Mouse (Mus musculus): ENCODE results near the gene Tmem94. TPM values are rescaled to one million over a fixed set of nuclear protein-coding genes. Genes with fewer than 3 reads are reported as not detected.
A peak's percentile ranks its signal among the peaks of the same experiment; 100 is the strongest.

Gene Tmem94
- total and polyA plus RNA-seq, 3 experiments: 23.2 to 64.4 (median 38.9) TPM

DNA sequence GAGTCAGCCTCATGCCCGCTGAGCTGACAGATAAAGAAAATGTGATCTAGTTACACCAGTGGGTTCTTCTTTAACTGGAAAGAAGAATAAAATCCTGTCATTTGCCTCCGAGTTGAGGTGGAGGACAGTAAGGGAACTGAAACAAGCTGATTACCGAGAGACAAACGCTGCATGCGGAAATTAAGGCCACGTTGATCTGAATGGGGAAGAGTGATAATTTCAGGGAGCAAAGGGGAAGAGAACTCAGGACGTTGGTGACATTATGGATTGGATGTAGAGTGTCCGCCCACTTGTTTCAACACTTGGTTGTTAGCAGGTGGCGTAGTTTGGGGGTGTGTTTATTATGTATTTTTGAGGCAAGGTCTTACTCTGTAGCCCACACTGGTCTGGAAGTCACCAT is 22.3 kb upstream of the Tmem94 start (continued):
- TF ChIP-seq MEF2A (IDR thresholded peaks at IDR 0.05; ENCODE audit: extremely low read depth, insufficient replicate concordance, low read depth, low read length, poor library complexity, severe bottlenecking) (no peak), ETS1 (IDR thresholded peaks at IDR 0.05; ENCODE audit: low read depth, low read length) (no peak)

DNA sequence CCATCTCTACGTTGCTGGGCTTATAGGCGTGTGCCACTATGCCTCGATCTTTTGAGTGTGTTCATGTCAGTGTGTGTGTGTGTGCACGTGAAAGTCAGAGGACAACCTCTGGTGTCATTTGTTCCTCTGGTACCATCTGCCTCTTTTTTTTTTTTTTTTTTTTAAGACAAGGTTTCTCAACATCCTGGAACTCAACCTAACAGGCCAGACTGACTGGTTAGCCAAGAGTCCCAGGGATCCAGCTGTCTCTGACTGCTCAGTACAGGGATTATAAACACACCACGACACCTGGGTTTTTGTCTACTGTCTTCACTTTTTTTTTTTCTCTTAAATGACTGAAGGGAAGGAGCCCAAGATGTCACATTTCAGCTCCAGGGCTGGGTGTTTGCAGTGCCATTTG is 20.8 kb upstream of the Tmem94 start:
- peaks cover 0 to 6% of the 10 kb centered on the region in 2 experiments; a peak in 2 of 4 replicates for H3K36me3 ChIP-seq (ENCODE audit: control insufficient read depth in 1 of 2, insufficient read depth in 2 of 2, low read length in 2 of 2)
- peaks cover 6 to 23% of the 10 kb centered on the region in 2 experiments for H3K4me1 ChIP-seq (ENCODE audit: control insufficient read depth in 1 of 2, insufficient read depth in 2 of 2, low read length in 2 of 2)
- H3K79me2 ChIP-seq (ENCODE audit: control insufficient read depth, insufficient read depth, low read length, poor library complexity): no peaks in the 10 kb centered on the region
- H3K27me3 ChIP-seq (ENCODE audit: control insufficient read depth in 1 of 2, insufficient read depth in 2 of 2, low read length in 2 of 2): no peaks in the 10 kb centered on the region
- H3K9me3 ChIP-seq (replicated peaks; ENCODE audit: insufficient read depth, low read length): no peaks in the 10 kb centered on the region
- TF ChIP-seq POLR2AphosphoS2 (IDR thresholded peaks at IDR 0.05; ENCODE audit: low read length) (no peak), ZNF384 (IDR thresholded peaks at IDR 0.05; ENCODE audit: low read depth, low read length) (no peak), TAL1 (IDR thresholded peaks at IDR 0.05; ENCODE audit: low read length) (no peak), ZC3H11A (IDR thresholded peaks at IDR 0.05; ENCODE audit: low read depth, low read length) (no peak), TCF12 (IDR thresholded peaks at IDR 0.05; ENCODE audit: low read depth, low read length) (no peak), GABPA (IDR thresholded peaks at IDR 0.05; ENCODE audit: low read depth, low read length) (no peak), CTCF (IDR thresholded peaks at IDR 0.05 in 2 of 3, conservative IDR thresholded peaks at IDR 0.05 in 1 of 3; ENCODE audit: control insufficient read depth in 1 of 3, insufficient read depth in 1 of 3, low read depth in 2 of 3, low read length in 3 of 3, poor library complexity in 1 of 3, severe bottlenecking in 1 of 3) (no peak)
- DNase-seq (ENCODE audit: low read depth, low spot score): no peak
- H3K27ac ChIP-seq (ENCODE audit: control insufficient read depth, low read depth, low read length): no peak overlapping the region
- no peak overlapping the region for H3K9ac ChIP-seq (ENCODE audit: control insufficient read depth, low read depth, low read length, poor library complexity, severe bottlenecking)
- H3K4me3 ChIP-seq (ENCODE audit: control insufficient read depth in 1 of 2, insufficient read depth in 1 of 2, low read depth in 2 of 2, low read length in 2 of 2): no peak overlapping the region

DNA sequence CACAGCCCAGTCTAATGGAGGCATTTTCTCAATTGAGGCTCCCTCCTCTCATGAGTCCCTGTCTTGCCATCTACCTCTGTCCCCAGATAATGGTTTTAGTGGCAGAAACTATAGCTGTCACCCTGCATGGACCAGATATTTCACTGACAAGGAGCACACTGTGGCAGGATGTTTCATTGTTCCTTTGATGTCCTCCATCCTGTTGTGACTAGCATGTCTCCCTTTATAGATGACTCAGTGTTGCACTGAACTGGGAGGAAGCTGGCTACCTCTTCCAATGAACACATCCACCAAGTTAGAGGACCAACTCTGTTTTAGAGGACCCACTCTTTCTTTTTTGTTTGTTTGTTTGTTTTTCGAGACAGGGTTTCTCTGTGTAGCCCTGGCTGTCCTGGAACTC is 19.1 kb upstream of the Tmem94 start:
- H3K9me3 ChIP-seq (replicated peaks; ENCODE audit: insufficient read depth, low read length): no peaks in the 10 kb centered on the region
- no peak overlapping the region for H3K27ac ChIP-seq (ENCODE audit: control insufficient read depth, low read depth, low read length)
- DNase-seq (ENCODE audit: low read depth, low spot score): no peak
- TF ChIP-seq CTCF (IDR thresholded peaks at IDR 0.05 in 2 of 3, conservative IDR thresholded peaks at IDR 0.05 in 1 of 3; ENCODE audit: control insufficient read depth in 1 of 3, insufficient read depth in 1 of 3, low read depth in 2 of 3, low read length in 3 of 3, poor library complexity in 1 of 3, severe bottlenecking in 1 of 3): no peak
- TF ChIP-seq ELF1 (IDR thresholded peaks at IDR 0.05; ENCODE audit: low read depth, low read length): no peak
- no peak for TF ChIP-seq GATA1 (IDR thresholded peaks at IDR 0.05; ENCODE audit: low read depth, low read length)
- peaks cover 0 to 6% of the 10 kb centered on the region in 2 experiments; a peak in 2 of 4 replicates for H3K36me3 ChIP-seq (ENCODE audit: control insufficient read depth in 1 of 2, insufficient read depth in 2 of 2, low read length in 2 of 2)
- H3K4me1 ChIP-seq (ENCODE audit: control insufficient read depth in 1 of 2, insufficient read depth in 2 of 2, low read length in 2 of 2): peaks cover 6 to 23% of the 10 kb centered on the region in 2 experiments
- H3K27me3 ChIP-seq (ENCODE audit: control insufficient read depth in 1 of 2, insufficient read depth in 2 of 2, low read length in 2 of 2): no peaks in the 10 kb centered on the region
- no peak overlapping the region for H3K4me3 ChIP-seq (ENCODE audit: control insufficient read depth in 1 of 2, insufficient read depth in 1 of 2, low read depth in 2 of 2, low read length in 2 of 2)
- H3K9ac ChIP-seq (ENCODE audit: control insufficient read depth, low read depth, low read length, poor library complexity, severe bottlenecking): no peak overlapping the region
- H3K79me2 ChIP-seq (ENCODE audit: control insufficient read depth, insufficient read depth, low read length, poor library complexity): no peaks in the 10 kb centered on the region

DNA sequence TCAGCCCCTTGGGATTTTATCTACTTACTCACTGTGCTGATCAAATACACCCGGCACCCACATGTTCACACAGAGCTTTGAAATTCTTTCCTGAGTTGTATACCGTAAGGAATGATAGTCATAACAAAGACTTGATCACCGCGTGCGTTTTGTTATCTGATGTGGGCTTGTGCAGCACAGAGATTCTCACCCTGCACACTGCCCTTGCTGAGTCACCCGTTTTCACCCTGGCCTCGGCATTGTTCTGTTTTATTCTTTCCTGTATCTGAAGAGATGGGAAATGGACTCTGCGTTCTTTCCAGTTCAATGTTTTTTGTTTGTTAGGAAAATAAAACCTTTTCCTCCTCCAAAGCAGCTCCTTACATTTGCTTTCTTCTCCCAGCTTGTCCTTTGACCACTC is 18.5 kb upstream of the Tmem94 start:
- DNase-seq (ENCODE audit: low read depth, low spot score): peak; percentile 73

More for the DNA sequence above, 18.5 kb upstream of the Tmem94 start:
- no peaks in the 10 kb centered on the region for H3K79me2 ChIP-seq (ENCODE audit: control insufficient read depth, insufficient read depth, low read length, poor library complexity)
- no peaks in the 10 kb centered on the region for H3K9me3 ChIP-seq (replicated peaks; ENCODE audit: insufficient read depth, low read length)
- H3K27ac ChIP-seq (ENCODE audit: control insufficient read depth, low read depth, low read length): no peak overlapping the region
- H3K4me3 ChIP-seq (ENCODE audit: control insufficient read depth in 1 of 2, insufficient read depth in 1 of 2, low read depth in 2 of 2, low read length in 2 of 2): peak overlapping the region; percentile 19 to 49; a peak in 3 of 4 replicates
- H3K4me1 ChIP-seq (ENCODE audit: control insufficient read depth in 1 of 2, insufficient read depth in 2 of 2, low read length in 2 of 2): peaks cover 6 to 25% of the 10 kb centered on the region in 2 experiments
- no peaks in the 10 kb centered on the region for H3K27me3 ChIP-seq (ENCODE audit: control insufficient read depth in 1 of 2, insufficient read depth in 2 of 2, low read length in 2 of 2)
- H3K9ac ChIP-seq (ENCODE audit: control insufficient read depth, low read depth, low read length, poor library complexity, severe bottlenecking): peak overlapping the region; percentile 26; the same call in 1 of the 2 replicates
- peak; percentile 86 for TF ChIP-seq MYC (IDR thresholded peaks at IDR 0.05; ENCODE audit: low read depth, low read length)
- peak; percentile 50; the same call in 1 of the 2 replicates for TF ChIP-seq RCOR1 (IDR thresholded peaks at IDR 0.05; ENCODE audit: low read depth, low read length)
- no peak for TF ChIP-seq E2F4 (IDR thresholded peaks at IDR 0.05; ENCODE audit: borderline replicate concordance, low read depth, low read length)
- TF ChIP-seq GATA1 (IDR thresholded peaks at IDR 0.05; ENCODE audit: low read depth, low read length): peak; percentile 91
- TF ChIP-seq JUND (IDR thresholded peaks at IDR 0.05; ENCODE audit: low read depth, low read length): 0 out of 2 replicates have a peak, but pooled peaks have one; percentile 15
- 0 out of 2 replicates have a peak, but pooled peaks have one; percentile 16 for TF ChIP-seq TBP (IDR thresholded peaks at IDR 0.05; ENCODE audit: low read depth, low read length)
- no peak for TF ChIP-seq MEF2A (IDR thresholded peaks at IDR 0.05; ENCODE audit: extremely low read depth, insufficient replicate concordance, low read depth, low read length, poor library complexity, severe bottlenecking)
- TF ChIP-seq TAL1 (IDR thresholded peaks at IDR 0.05; ENCODE audit: low read length): no peak
- 0 out of 2 replicates have a peak, but pooled peaks have one; percentile 8 for TF ChIP-seq NRF1 (IDR thresholded peaks at IDR 0.05; ENCODE audit: insufficient read depth, low read depth, low read length, poor library complexity, severe bottlenecking)
- TF ChIP-seq MAX (IDR thresholded peaks at IDR 0.05; ENCODE audit: low read length): peak; percentile 64; the same call in 1 of the 2 replicates
- TF ChIP-seq MAFK (IDR thresholded peaks at IDR 0.05; ENCODE audit: borderline replicate concordance, low read depth, low read length): 0 out of 2 replicates have a peak, but pooled peaks have one; percentile 57
- peak; percentile 22; the same call in 1 of the 2 replicates for TF ChIP-seq BHLHE40 (IDR thresholded peaks at IDR 0.05; ENCODE audit: borderline replicate concordance, low read depth, low read length)
- H3K36me3 ChIP-seq (ENCODE audit: control insufficient read depth in 1 of 2, insufficient read depth in 2 of 2, low read length in 2 of 2): peaks cover 0 to 6% of the 10 kb centered on the region in 2 experiments; a peak in 2 of 4 replicates
